Comparison of ENCODE assay signal across 29 mouse cellular contexts in genomic region chr5:64855199-64855598, GRCm38 (mm10).
"Had no signal": no experiment of that assay in that cellular context is flagged by ENCODE, and none has a peak within 500 bp of the region (broad histone marks: within the 10 kb centered on the region; RNA-seq: fewer than 3 reads in every experiment).

No protein-coding gene starts in this region.

- H3K36me3 ChIP-seq: limb, embryonic 10.5 days; limb, embryonic 12.5 days; limb, embryonic 13.5 days; limb, embryonic 15.5 days; liver, embryonic 12.5 days; liver, embryonic 13.5 days; liver, embryonic 15.5 days; lung, embryonic 15.5 days; midbrain, embryonic 10.5 days; midbrain, embryonic 12.5 days; midbrain, embryonic 13.5 days; midbrain, embryonic 15.5 days; neural tube, embryonic 12.5 days; neural tube, embryonic 13.5 days had no signal

- H3K4me1 ChIP-seq: liver, embryonic 12.5 days; midbrain, embryonic 12.5 days; midbrain, embryonic 15.5 days; neural tube, embryonic 12.5 days; neural tube, embryonic 13.5 days had no signal

- H3K9ac ChIP-seq: limb, embryonic 12.5 days; limb, embryonic 13.5 days; limb, embryonic 15.5 days; liver, embryonic 12.5 days; liver, embryonic 13.5 days; liver, embryonic 14.5 days; liver, embryonic 15.5 days; liver, postnatal 0 days; lung, embryonic 14.5 days; lung, embryonic 15.5 days; midbrain, embryonic 12.5 days; midbrain, embryonic 13.5 days; midbrain, embryonic 15.5 days; neural tube, embryonic 12.5 days; neural tube, embryonic 13.5 days had no signal

- DNase-seq: left cerebral cortex, postnatal 4 days; liver; liver, embryonic 13.5 days; liver, postnatal 0 days; lung, adult 18-20 months; lung, adult 2 months; lung, embryonic 14.5 days; lung, postnatal 10 days; lung, postnatal 14 days; lung, postnatal 36 days; lung, postnatal 4 days; midbrain, embryonic 14.5 days had no signal

- H3K9me3 ChIP-seq: limb, embryonic 10.5 days; limb, embryonic 15.5 days; liver, embryonic 12.5 days; liver, embryonic 15.5 days had no signal

- H3K27me3 ChIP-seq: limb, embryonic 12.5 days; limb, embryonic 13.5 days; limb, embryonic 15.5 days; liver, embryonic 12.5 days; liver, embryonic 13.5 days; liver, embryonic 15.5 days; lung, embryonic 15.5 days; megakaryocyte, embryonic 14.5 days; midbrain, embryonic 12.5 days; midbrain, embryonic 13.5 days; midbrain, embryonic 15.5 days; neural tube, embryonic 12.5 days; neural tube, embryonic 13.5 days had no signal

- H3K4me3 ChIP-seq: limb, embryonic 10.5 days; limb, embryonic 12.5 days; limb, embryonic 13.5 days; limb, embryonic 15.5 days; liver, embryonic 12.5 days; liver, embryonic 13.5 days; liver, embryonic 15.5 days; lung, embryonic 15.5 days; megakaryocyte, embryonic 14.5 days; midbrain, embryonic 10.5 days; midbrain, embryonic 12.5 days; midbrain, embryonic 13.5 days; midbrain, embryonic 15.5 days; myocyte; neural tube, embryonic 12.5 days; neural tube, embryonic 13.5 days had no signal

- H3K27ac ChIP-seq: limb, embryonic 10.5 days; limb, embryonic 12.5 days; limb, embryonic 13.5 days; limb, embryonic 15.5 days; liver, embryonic 12.5 days; liver, embryonic 13.5 days; liver, embryonic 14.5 days; liver, embryonic 15.5 days; lung, embryonic 15.5 days; macrophage; midbrain, embryonic 10.5 days; midbrain, embryonic 12.5 days; midbrain, embryonic 13.5 days; midbrain, embryonic 15.5 days; neural tube, embryonic 12.5 days; neural tube, embryonic 13.5 days had no signal
